Mouse (Mus musculus) kidney, adult 2 months (tissue): ENCODE data around the gene Rims1.

Experiments
- CTCF ChIP-seq: fragments of 200-500 bp; conservative IDR thresholded peaks from 2 replicates; pipeline ENCODE4 v1.5.1; 2011; ENCODE audit warnings: low read depth, mild to moderate bottlenecking, control low read depth, low read length, moderate library complexity, mixed read lengths; ENCODE audit not compliant: insufficient read depth, insufficient read length
- POLR2A ChIP-seq: fragments of 200-500 bp; IDR thresholded peaks from one replicate; pipeline ENCODE4 v1.6.1; 2011; ENCODE audit warnings: low read depth, low read length, control low read depth

DNA sequence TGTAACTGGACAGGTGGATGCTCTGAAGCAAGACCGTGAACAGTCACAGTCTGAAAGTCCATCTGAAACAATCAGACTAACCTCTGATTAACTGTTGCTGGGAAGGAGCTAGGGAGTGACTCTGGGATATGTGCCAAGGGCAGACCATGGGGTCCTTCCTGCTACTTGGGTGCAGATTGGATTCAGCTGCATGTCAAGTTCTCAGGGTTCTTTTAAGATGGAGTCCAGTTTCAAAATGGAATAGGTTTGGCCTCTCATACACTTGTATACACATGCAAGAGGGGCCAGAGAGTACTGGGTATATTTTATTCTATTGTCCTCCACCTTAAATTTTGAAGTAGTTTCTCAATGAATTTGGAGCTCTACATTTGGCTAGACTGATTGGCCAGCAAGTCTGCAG lies 499.9 kb downstream of the Rims1 start:
- TF ChIP-seq POLR2A = no peak
- TF ChIP-seq CTCF = no peak
